9 mouse cellular contexts compared by ENCODE assay signal in genomic region chr11:7142725-7143124, GRCm38 (mm10). TPM values are rescaled to one million over a fixed set of nuclear protein-coding genes. Genes with fewer than 3 reads are reported as not detected.
DNase-seq lines count a peak whose midpoint lies in the region; ATAC-seq and TF ChIP-seq lines count a peak whose summit lies in the region.
"Had no signal": no experiment of that assay in that cellular context is flagged by ENCODE, and none has a peak within 500 bp of the region (broad histone marks: within the 10 kb centered on the region; RNA-seq: fewer than 3 reads in every experiment).

No protein-coding gene starts in this region.

- no peaks in the 10 kb centered on the region for H3K36me3 ChIP-seq in lung, postnatal 0 days (ENCODE audit: insufficient read depth, low read length)
- no peaks in the 10 kb centered on the region for H3K36me3 ChIP-seq in forebrain, embryonic 13.5 days (ENCODE audit: poor library complexity, severe bottlenecking)

- DNase-seq in cerebellum, adult 9-10 months, result peak; percentile 66
- no peak for DNase-seq in cerebellum, postnatal 25 days
- DNase-seq in adrenal gland, adult 2 months, result peak; percentile 63
- peak; percentile 46 for DNase-seq in kidney, adult 11 months
- peak; percentile 75 for DNase-seq in lung, postnatal 0 days (ENCODE audit: low spot score)
- DNase-seq in B cell, adult 2 months, result no peak
- DNase-seq in left cerebral cortex, postnatal 4 days, result no peak

- intact Hi-C loops in left cerebral cortex, postnatal 4 days (cut with DNase I), result no loop called here

- no peak overlapping the region for H3K27ac ChIP-seq in lung, postnatal 0 days (ENCODE audit: low read length)
- no peak overlapping the region for H3K27ac ChIP-seq in forebrain, embryonic 13.5 days
- H3K27ac ChIP-seq: neural tube, embryonic 13.5 days had no signal

- no peak overlapping the region for H3K9ac ChIP-seq in lung, postnatal 0 days (replicated peaks; ENCODE audit: low read depth)
- H3K9ac ChIP-seq in forebrain, embryonic 13.5 days, result no peak overlapping the region
- H3K9ac ChIP-seq: neural tube, embryonic 13.5 days had no signal

- no peak for TF ChIP-seq EP300 in lung, postnatal 0 days (IDR thresholded peaks at IDR 0.05)

- WGBS in lung, postnatal 0 days, result 18% methylated on average over 3 of the region's 3 CpGs
- WGBS in forebrain, embryonic 13.5 days, result 51% methylated on average over 3 of the region's 3 CpGs

- H3K4me2 ChIP-seq in lung, postnatal 0 days (replicated peaks; ENCODE audit: low read depth, low read length), result no peak overlapping the region
- H3K4me2 ChIP-seq in forebrain, embryonic 13.5 days, result no peak overlapping the region
- H3K4me2 ChIP-seq: neural tube, embryonic 13.5 days had no signal

- peak; percentile 55; the same call in 1 of the 2 replicates for ATAC-seq in lung, postnatal 0 days
- ATAC-seq in forebrain, embryonic 13.5 days, result no peak

- no peak overlapping the region for H3K4me3 ChIP-seq in lung, postnatal 0 days (ENCODE audit: low read depth, low read length)
- H3K4me3 ChIP-seq in forebrain, embryonic 13.5 days, result no peak overlapping the region
- H3K4me3 ChIP-seq: neural tube, embryonic 13.5 days had no signal

- H3K9me3 ChIP-seq in lung, postnatal 0 days (ENCODE audit: low read length), result no peaks in the 10 kb centered on the region
- H3K9me3 ChIP-seq in forebrain, embryonic 13.5 days (replicated peaks), result no peaks in the 10 kb centered on the region
- H3K9me3 ChIP-seq: neural tube, embryonic 13.5 days had no signal

- no peaks in the 10 kb centered on the region for H3K4me1 ChIP-seq in lung, postnatal 0 days (ENCODE audit: insufficient read depth, low read depth, low read length)
- no peaks in the 10 kb centered on the region for H3K4me1 ChIP-seq in forebrain, embryonic 13.5 days

- TF ChIP-seq CTCF in lung, postnatal 0 days (IDR thresholded peaks at IDR 0.05), result no peak

- no peaks in the 10 kb centered on the region for H3K27me3 ChIP-seq in lung, postnatal 0 days (replicated peaks; ENCODE audit: insufficient read depth, low read length)
- H3K27me3 ChIP-seq in forebrain, embryonic 13.5 days, result no peaks in the 10 kb centered on the region
- H3K27me3 ChIP-seq: neural tube, embryonic 13.5 days had no signal

RNA-seq across cellular contexts. Expression of gene Gm11985, which starts 45.6 kb away (rescaled TPM):
- total RNA-seq in adrenal gland, adult 2 months (2021), result not detected
- polyA plus RNA-seq in adrenal gland, adult 2 months (2012; rRNA removed), result not detected in 2 replicates
- polyA plus RNA-seq in lung, postnatal 0 days (2015; fragmentation: Nextera tagmentation; extraction: Ambion mirVana), result not detected in 2 replicates
- not detected for total RNA-seq in left cerebral cortex, postnatal 4 days (2021)
- not detected in 2 replicates for polyA plus RNA-seq in forebrain, embryonic 13.5 days (2015; fragmentation: Nextera tagmentation; extraction: Ambion mirVana)
- polyA plus RNA-seq: neural tube, embryonic 13.5 days had no signal

RNA-seq across cellular contexts. Expression of gene Igfbp1, which starts 54.9 kb away (rescaled TPM):
- under 1 TPM in 1 of 2 experiments, not detected in 1; 0.43 TPM for total RNA-seq in adrenal gland, adult 2 months (2021)
- 0.15 TPM in 1 of 2 replicates, not detected in the other for polyA plus RNA-seq in adrenal gland, adult 2 months (2012; rRNA removed)
- 0.23 and 0.69 TPM in 2 replicates for polyA plus RNA-seq in lung, postnatal 0 days (2015; fragmentation: Nextera tagmentation; extraction: Ambion mirVana)
- total RNA-seq in left cerebral cortex, postnatal 4 days (2021), result under 1 TPM in 1 of 2 experiments, not detected in 1; 0.24 TPM
- 0.18 and 0.30 TPM in 2 replicates for polyA plus RNA-seq in forebrain, embryonic 13.5 days (2015; fragmentation: Nextera tagmentation; extraction: Ambion mirVana)

Comparison
In these comparisons a context has a peak if more than half of its experiments do, and no peak if none do; other contexts are left out.
1. DNase-seq: peak in cerebellum, adult 9-10 months (single experiment), adrenal gland, adult 2 months (single experiment), kidney, adult 11 months (single experiment) and lung, postnatal 0 days (single experiment); none in cerebellum, postnatal 25 days (0 of 2), B cell, adult 2 months (0 of 2) and left cerebral cortex, postnatal 4 days (single experiment).